Mouse (Mus musculus) hematopoietic stem cell, adult 5-6 weeks (primary cell): ENCODE measurements at regions not wholly inside any gene's neighbourhood (a gene's known extent, or its start where the extent isn't known, plus 50 kb on each side); places are given as distances from the start of the nearest gene placed in this dataset.

Experiments
- ATAC-seq, 2 experiments: fragments of 125-278 bp in 1 of 2; replicated peaks in 1 of 2; 2 replicates each; pipeline ENCODE4 v1.8.0; 2016 to 2017; ENCODE audit warnings: inconsistent platforms in 2 of 2, mild to moderate bottlenecking in 2 of 2, moderate number of reproducible peaks in 2 of 2, low read depth in 1 of 2, moderate TSS enrichment in 1 of 2; ENCODE audit not compliant: low FRiP score in 2 of 2, poor library complexity in 2 of 2, severe bottlenecking in 2 of 2, insufficient read depth in 1 of 2, low TSS enrichment in 1 of 2

GRCm38 (mm10) chr4:31555077-31555476 lies 408.8 kb upstream of the Map3k7 start:
- no peak for ATAC-seq

DNA sequence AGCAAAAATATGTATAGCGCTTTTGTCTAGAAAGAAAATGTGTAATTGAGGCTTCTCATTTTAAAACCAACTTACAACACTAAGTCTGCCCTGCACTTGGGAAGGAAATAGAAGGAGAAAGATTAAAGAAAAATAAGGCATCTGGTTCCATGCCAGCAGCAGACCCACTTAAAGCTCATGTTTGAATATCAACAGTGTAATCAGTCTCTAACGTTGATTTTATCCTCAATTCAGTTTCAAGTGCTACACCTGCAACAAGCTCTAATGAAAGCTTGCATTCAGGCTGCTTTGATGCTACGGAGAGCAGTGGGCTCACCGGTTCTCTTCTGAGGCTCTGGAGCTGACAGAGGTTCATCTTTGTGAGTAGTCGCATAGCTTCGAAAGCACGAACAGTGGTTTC lies 406.6 kb upstream of the Map3k7 start:
- no peak for ATAC-seq

DNA sequence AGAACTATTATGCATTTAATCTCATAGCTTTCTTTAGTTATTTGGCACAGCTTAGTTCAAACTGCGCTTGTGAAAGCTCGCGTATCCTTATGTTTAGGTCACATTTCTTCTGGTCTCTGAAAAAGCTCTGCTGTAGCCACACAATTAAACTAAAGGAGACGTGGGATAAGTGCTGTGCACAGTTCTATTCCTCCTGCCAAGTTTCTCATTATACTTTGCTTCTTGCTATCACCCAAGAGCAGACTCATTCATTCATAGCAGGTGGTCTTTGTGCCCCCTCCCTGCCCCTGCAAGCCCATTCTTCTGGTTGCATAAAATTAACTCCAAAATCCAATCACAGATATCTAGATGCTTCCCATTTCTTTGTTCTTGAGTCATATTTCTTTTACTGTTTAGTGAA lies 403.6 kb upstream of the Map3k7 start:
- no peak for ATAC-seq

DNA sequence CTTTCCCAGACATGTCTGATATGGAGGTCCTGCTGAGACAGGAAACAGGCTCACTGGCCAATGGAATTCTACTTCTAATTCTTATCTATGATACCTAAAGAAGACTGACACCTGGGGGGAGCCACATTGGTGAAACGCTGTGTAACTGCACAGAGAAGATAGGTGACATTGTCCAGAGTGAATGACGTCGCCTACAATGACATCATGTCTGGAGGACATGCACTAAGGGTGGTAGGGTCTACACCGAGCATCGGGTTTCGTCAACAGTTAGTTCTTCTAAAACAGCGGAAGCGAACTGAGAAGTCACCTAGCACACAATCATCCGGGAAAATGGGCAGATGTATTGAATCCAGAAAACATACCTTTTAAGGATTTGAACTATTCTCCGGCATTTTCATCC lies 402.7 kb upstream of the Map3k7 start:
- no peak for ATAC-seq

DNA sequence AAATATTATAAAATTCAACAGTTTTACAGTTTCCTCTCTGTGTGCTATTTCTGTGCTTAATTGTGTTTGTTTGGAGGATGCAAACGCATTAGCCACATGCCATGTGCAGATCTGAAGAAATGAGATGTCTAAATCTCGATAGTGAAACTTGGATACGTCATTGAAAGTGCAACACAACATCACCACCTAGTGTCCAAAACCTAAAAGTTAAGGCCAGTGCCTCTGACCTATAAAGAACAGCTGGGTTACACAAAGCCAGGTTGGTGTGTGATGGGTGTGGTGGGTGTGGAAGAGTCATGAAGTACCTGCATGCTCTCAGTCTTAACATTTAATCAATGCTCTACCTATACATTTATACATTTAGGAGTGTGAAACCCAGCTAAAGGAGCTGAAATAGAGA lies 402.1 kb upstream of the Map3k7 start:
- peak; percentile 83 to 92 for ATAC-seq

GRCm38 (mm10) chr4:31566158-31566557 lies 397.7 kb upstream of the Map3k7 start:
- no peak for ATAC-seq

DNA sequence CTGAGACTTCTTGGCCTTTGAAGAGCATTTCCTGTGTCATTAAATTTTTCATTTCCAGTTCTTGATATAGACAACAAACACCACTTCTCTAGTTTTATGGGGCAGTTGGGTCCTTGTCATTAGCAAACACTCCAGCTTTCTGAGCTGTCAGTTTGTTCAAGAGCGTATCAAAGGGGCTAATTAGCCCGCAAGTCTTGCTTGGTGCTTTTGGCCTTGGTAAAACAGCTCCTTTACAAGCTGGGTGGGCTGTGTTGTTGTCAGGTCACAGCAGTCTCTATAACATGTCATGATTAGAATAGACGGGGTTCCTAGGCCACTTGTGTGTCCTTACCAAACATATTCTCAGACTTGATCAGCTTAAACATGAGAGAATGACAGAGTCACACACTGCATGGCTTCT lies 397.1 kb upstream of the Map3k7 start:
- no peak for ATAC-seq

DNA sequence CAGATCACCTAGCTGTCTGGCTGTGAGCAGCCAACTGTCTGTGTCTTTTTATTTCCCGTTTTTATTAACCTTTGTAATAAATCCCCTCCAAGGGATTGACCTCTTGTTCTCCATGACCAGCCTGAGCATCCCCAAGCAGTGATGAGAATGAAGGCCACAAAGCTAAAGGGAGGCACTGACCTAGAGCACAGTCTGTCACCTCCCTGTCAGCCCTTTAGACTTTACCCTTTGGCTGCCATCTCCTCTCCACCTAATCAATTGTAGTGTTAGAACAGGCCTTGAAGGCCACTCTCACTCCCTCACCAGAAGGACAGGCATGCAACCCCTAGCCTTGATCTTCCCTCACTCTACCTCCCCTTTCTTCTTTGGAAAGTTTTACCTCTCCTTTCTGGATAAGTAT lies 394.2 kb upstream of the Map3k7 start:
- ATAC-seq: no peak

GRCm38 (mm10) chr4:31576982-31577579 lies 386.8 kb upstream of the Map3k7 start:
- no peak for ATAC-seq

DNA sequence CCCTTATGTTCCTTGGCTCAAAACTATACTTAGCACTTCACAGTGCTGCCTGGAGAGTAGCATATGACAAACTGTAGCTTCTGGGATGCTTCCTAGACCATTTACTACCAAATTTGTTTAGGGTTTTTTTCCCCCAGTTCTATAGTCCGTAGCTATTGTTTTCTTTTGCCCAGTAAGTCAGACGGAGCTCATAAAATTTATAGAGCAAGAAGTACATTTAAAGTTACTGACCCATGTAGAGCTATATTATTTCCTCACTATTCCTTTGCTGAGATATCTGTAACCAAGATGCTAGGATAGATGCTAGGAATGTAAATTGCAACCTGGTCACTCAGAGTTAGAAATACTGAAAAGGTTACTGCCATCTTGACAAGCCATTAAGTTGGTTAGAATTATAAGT lies 380.4 kb upstream of the Map3k7 start:
- no peak for ATAC-seq

DNA sequence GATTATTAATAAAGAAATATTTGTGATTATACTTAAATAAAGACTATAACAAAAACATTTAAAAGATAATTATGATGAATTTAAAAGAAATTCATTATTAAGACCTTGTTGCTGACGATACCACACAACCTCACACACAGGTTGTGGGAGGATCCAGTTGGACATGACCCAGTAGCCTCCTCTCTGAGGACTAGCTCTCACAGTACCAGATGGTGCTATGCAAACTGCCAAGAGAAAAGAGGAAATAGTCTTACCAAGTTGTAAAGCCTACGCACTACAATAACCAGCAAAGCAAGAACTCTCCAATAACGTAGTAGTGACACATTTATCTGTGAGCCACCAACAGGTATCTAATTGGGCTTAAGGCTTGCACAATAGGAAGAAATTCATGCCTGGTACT lies 379.7 kb upstream of the Map3k7 start:
- no peak for ATAC-seq

DNA sequence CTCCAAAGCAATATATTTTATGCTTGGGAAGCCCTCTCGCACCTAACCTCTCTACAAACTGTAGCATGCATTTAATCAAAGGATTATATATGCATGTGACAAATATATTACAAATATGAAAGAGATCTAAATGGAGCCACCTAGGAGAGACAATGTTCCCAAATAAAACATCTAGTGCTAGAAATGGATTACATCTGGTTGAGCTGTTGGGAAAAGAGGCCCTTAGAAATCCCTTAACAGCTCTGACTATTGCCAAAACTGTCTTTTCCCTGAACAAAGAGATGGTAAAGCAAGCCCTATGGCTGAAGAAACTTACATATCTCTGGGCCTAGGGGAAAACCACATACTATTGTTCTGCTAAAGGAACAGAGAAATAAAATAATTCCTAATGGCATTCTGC lies 369.8 kb upstream of the Map3k7 start:
- no peak for ATAC-seq

DNA sequence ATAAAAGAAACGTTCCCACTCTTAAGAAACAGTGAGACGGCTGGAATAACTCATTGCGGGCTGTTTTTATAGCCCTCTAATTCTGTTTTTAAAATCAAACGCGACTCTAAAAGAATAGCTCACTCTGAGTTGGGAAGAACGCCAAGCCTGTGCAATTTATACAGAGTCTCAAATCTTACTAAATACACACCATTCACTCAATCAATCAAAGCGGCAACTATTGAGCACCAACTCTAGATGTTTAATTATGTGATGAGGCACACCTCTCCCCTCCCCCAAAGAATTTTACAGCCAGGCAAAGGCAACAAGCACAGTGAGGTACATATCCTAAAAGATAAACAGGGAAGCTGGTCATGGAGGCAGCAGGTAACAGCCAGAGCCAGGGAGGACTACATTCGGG lies 362.4 kb upstream of the Map3k7 start:
- ATAC-seq: no peak

- ATAC-seq: no peak
Measured at GRCm38 (mm10) chr4:31603776-31604175, 360.1 kb upstream of the Map3k7 start.

DNA sequence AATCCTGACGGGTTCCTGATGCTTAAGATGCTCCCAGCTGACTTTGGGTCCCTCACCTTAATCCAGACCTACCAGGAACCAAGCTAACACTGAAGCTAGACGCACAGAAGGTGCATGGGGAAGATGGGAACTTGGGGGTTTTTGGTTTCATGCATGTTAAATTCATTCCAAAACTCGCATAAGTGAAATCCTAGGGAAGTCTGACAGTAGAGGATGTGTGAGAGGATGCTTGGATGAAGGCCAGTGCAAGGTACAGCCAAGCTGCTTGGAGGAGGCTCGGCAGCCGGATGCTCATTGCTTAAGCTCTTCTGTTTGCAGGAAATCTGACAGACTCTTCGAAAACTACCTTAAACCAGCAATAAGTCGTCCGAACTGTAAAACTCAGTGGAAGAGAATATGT lies 355.1 kb upstream of the Map3k7 start:
- ATAC-seq: no peak

GRCm38 (mm10) chr4:31609559-31609958 lies 354.3 kb upstream of the Map3k7 start:
- no peak for ATAC-seq

GRCm38 (mm10) chr4:31612147-31612824 lies 351.6 kb upstream of the Map3k7 start:
- ATAC-seq: no peak

GRCm38 (mm10) chr4:31612825-31613514 lies 350.9 kb upstream of the Map3k7 start:
- no peak for ATAC-seq

- ATAC-seq: no peak
Measured at GRCm38 (mm10) chr4:31617572-31617971, 346.3 kb upstream of the Map3k7 start.
